9 mouse cellular contexts compared by ENCODE assay signal in genomic region chr6:138171480-138172224, GRCm38 (mm10). TPM values are rescaled to one million over a fixed set of nuclear protein-coding genes. Genes with fewer than 3 reads are reported as not detected.
DNase-seq lines count a peak whose midpoint lies in the region; ATAC-seq lines count a peak whose summit lies in the region.
"Had no signal": no experiment of that assay in that cellular context is flagged by ENCODE, and none has a peak within 500 bp of the region (broad histone marks: within the 10 kb centered on the region; RNA-seq: fewer than 3 reads in every experiment).

No protein-coding gene starts in this region.

- DNase-seq in cerebellum, postnatal 14 days: peak; percentile 58 to 61
- DNase-seq in cerebellum, adult 11-12 months: no peak
- DNase-seq in heart, postnatal 4 days: peak; percentile 45
- DNase-seq in layer of hippocampus, adult 9-11 months: peak; percentile 33
- DNase-seq in midbrain, embryonic 14.5 days: peak; percentile 80
- no peak for DNase-seq in B cell, adult 2 months

- WGBS in embryonic facial prominence, embryonic 12.5 days: 70% methylated on average over 15 of the region's 15 CpGs
- 72% methylated on average over 15 of the region's 15 CpGs for WGBS in midbrain, embryonic 14.5 days

- H3K4me2 ChIP-seq in embryonic facial prominence, embryonic 12.5 days (replicated peaks): no peak overlapping the region
- no peak overlapping the region for H3K4me2 ChIP-seq in midbrain, embryonic 14.5 days (ENCODE audit: low read length)

- no peak overlapping the region for H3K27ac ChIP-seq in embryonic facial prominence, embryonic 12.5 days
- no peak overlapping the region for H3K27ac ChIP-seq in midbrain, embryonic 14.5 days (replicated peaks; ENCODE audit: low read depth, low read length)

- no peaks in the 10 kb centered on the region for H3K9me3 ChIP-seq in embryonic facial prominence, embryonic 12.5 days
- no peaks in the 10 kb centered on the region for H3K9me3 ChIP-seq in midbrain, embryonic 14.5 days (ENCODE audit: control insufficient read depth, low read length)

- H3K4me3 ChIP-seq in embryonic facial prominence, embryonic 12.5 days: no peak overlapping the region
- H3K4me3 ChIP-seq in midbrain, embryonic 14.5 days (replicated peaks; ENCODE audit: low read depth, low read length): no peak overlapping the region
- H3K4me3 ChIP-seq: megakaryocyte, embryonic 14.5 days had no signal

- H3K27me3 ChIP-seq in embryonic facial prominence, embryonic 12.5 days: no peaks in the 10 kb centered on the region
- H3K27me3 ChIP-seq in midbrain, embryonic 14.5 days (ENCODE audit: control insufficient read depth, insufficient read depth, low read length): no peaks in the 10 kb centered on the region
- H3K27me3 ChIP-seq: megakaryocyte, embryonic 14.5 days had no signal

- H3K36me3 ChIP-seq in embryonic facial prominence, embryonic 12.5 days: no peaks in the 10 kb centered on the region
- H3K36me3 ChIP-seq in midbrain, embryonic 14.5 days (ENCODE audit: control insufficient read depth, insufficient read depth, low read length): no peaks in the 10 kb centered on the region

- H3K9ac ChIP-seq in embryonic facial prominence, embryonic 12.5 days: no peak overlapping the region
- no peak overlapping the region for H3K9ac ChIP-seq in midbrain, embryonic 14.5 days (replicated peaks; ENCODE audit: low read length)

- no peaks in the 10 kb centered on the region for H3K4me1 ChIP-seq in embryonic facial prominence, embryonic 12.5 days
- no peaks in the 10 kb centered on the region for H3K4me1 ChIP-seq in midbrain, embryonic 14.5 days (ENCODE audit: control insufficient read depth, insufficient read depth, low read length)
- H3K4me1 ChIP-seq: megakaryocyte, embryonic 14.5 days had no signal

- ATAC-seq in embryonic facial prominence, embryonic 12.5 days (ENCODE audit: insufficient number of reproducible peaks, insufficient read depth, low FRiP score, low TSS enrichment): peak; percentile 55; the same call in 1 of the 2 replicates
- peak; percentile 55; the same call in 1 of the 2 replicates for ATAC-seq in midbrain, embryonic 14.5 days (ENCODE audit: low FRiP score, low TSS enrichment)
- no peak for ATAC-seq in erythroblast, adult 5-6 weeks (replicated peaks; ENCODE audit: low FRiP score, poor library complexity, severe bottlenecking)

RNA-seq across cellular contexts. Expression of gene Mgst1, which starts 31.5 kb away (rescaled TPM):
- polyA plus RNA-seq in embryonic facial prominence, embryonic 12.5 days (2016; fragmentation: Nextera tagmentation; extraction: Ambion mirVana): 74.8 and 79.0 TPM in 2 replicates
- 10 to 100 TPM; 22.3 to 30.4 TPM for total RNA-seq in heart, postnatal 4 days (2021)
- polyA plus RNA-seq in midbrain, embryonic 14.5 days (2014; fragmentation: Nextera tagmentation; extraction: Ambion mirVana): 70.5 and 79.2 TPM in 2 replicates
- total RNA-seq in erythroblast, adult 5-6 weeks (2015; ENCODE audit: low replicate concordance): 167 and 198 TPM in 2 replicates
- total RNA-seq in erythroblast, adult 5-6 weeks (2017; ENCODE audit: low replicate concordance): 71.1 and 99.1 TPM in 2 replicates

Comparison
In these comparisons a context has a peak if more than half of its experiments do, and no peak if none do; other contexts are left out.
1. DNase-seq: peak in cerebellum, postnatal 14 days (2 of 2), heart, postnatal 4 days (single experiment), layer of hippocampus, adult 9-11 months (single experiment) and midbrain, embryonic 14.5 days (single experiment); none in cerebellum, adult 11-12 months (single experiment) and B cell, adult 2 months (0 of 2).